Mouse (Mus musculus) 3134 (cell line): ENCODE results near the gene Ackr1.
"Not testable (repeated sequence)": the region's sequence is repeated elsewhere in the genome, so short reads cannot be mapped to it uniquely, and the experiment has no call there.

Source experiments
- DNase-seq: peaks from one replicate; pipeline ENCODE4 v3.0.0-alpha.2; 2011; ENCODE audit warnings: low spot score; ENCODE audit not compliant: insufficient read length; ENCODE audit errors: extremely low read depth

Ackr1 gene

DNA sequence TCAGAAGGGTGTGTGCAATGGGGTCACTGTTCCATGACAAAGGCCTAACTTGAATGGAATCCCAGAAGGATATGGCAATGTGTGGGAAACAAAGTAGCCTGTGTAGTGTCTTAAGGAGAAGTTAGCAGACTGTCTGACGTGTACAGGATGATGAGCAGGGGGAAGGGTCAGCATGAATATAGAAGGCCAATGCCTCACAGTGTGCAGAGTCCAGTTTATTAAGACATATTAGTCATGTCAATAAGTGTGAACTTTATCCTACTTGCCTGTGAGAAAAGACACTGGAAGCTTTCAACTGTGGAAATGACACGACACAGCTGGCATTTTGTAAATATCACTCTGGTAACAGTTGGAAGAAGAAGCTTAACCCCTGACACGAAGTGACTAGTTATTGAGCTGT, 30.8 kb downstream of the Ackr1 start:
- DNase-seq, result not testable (repeated sequence)
